Mouse (Mus musculus): ENCODE results near the gene Ndufs1. TPM values are rescaled to one million over a fixed set of nuclear protein-coding genes. Genes with fewer than 3 reads are reported as not detected.
A peak's percentile ranks its signal among the peaks of the same experiment; 100 is the strongest.

Gene Ndufs1
- polyA plus RNA-seq, 1 experiment from 2014 or later: 132 TPM

GRCm38 (mm10) chr1:63129857-63130690 lies 46.6 kb downstream of the Ndufs1 start:
- 14% methylated on average over 18 of the region's 18 CpGs for WGBS

DNA sequence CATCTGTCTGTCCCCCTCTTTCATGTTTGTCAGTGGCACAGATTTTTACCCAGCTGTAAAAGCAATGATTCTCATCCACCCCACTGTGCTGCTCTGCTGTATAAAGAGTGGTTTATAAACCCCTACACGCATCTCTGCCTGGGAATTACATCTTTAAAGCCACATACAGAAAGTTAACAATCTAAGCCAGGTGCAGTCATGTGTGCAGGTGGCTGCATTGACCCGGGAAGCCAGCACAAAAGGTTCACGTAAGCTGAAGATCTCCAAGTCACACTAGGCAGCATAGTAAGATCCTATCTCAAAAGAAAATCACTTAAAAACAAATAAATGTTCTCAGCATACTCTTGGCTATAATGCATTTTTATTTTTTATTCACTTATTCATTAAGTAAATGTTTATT lies 47.4 kb downstream of the Ndufs1 start:
- no peaks in the 10 kb centered on the region for H3K27me3 ChIP-seq (ENCODE audit: insufficient read depth, low read length)
- H3K9ac ChIP-seq: no peak overlapping the region
- no peak overlapping the region for H3K27ac ChIP-seq (ENCODE audit: low read depth)
- DNase-seq: no peak
- peak overlapping the region; percentile 22; the same call in 1 of the 2 replicates for H3K4me3 ChIP-seq (ENCODE audit: low read depth, low read length)
- H3K4me1 ChIP-seq (ENCODE audit: insufficient read depth): no peaks in the 10 kb centered on the region
- 44% methylated on average over 3 of the region's 3 CpGs for WGBS
- no peak for TF ChIP-seq CTCF (IDR thresholded peaks at IDR 0.05; ENCODE audit: low read depth)
- ATAC-seq (ENCODE audit: insufficient read depth): no peak
- H3K4me2 ChIP-seq: peak overlapping the region; percentile 58
- H3K36me3 ChIP-seq (ENCODE audit: insufficient read depth): peaks cover 12% of the 10 kb centered on the region; the same call in 1 of the 2 replicates
- no peaks in the 10 kb centered on the region for H3K9me3 ChIP-seq (ENCODE audit: low read depth, low read length)

More at GRCm38 (mm10) chr1:63129857-63130690, 46.6 kb downstream of the Ndufs1 start:
- peak overlapping the region; percentile 58 for H3K4me2 ChIP-seq
- H3K4me1 ChIP-seq (ENCODE audit: insufficient read depth): no peaks in the 10 kb centered on the region
- H3K9me3 ChIP-seq (ENCODE audit: low read depth, low read length): no peaks in the 10 kb centered on the region
- DNase-seq (peak; percentile 22), ATAC-seq (ENCODE audit: insufficient read depth) (peak; percentile 75)
- H3K27me3 ChIP-seq (ENCODE audit: insufficient read depth, low read length): no peaks in the 10 kb centered on the region
- H3K27ac ChIP-seq (ENCODE audit: low read depth): no peak overlapping the region
- peak overlapping the region; percentile 32; the same call in 1 of the 2 replicates for H3K9ac ChIP-seq
- H3K4me3 ChIP-seq (ENCODE audit: low read depth, low read length): peak overlapping the region; percentile 22
- peaks cover 8% of the 10 kb centered on the region; the same call in 1 of the 2 replicates for H3K36me3 ChIP-seq (ENCODE audit: insufficient read depth)
- no peak for TF ChIP-seq CTCF (IDR thresholded peaks at IDR 0.05; ENCODE audit: low read depth)

- H3K27me3 ChIP-seq (ENCODE audit: insufficient read depth, low read length): no peaks in the 10 kb centered on the region
- H3K4me1 ChIP-seq (ENCODE audit: insufficient read depth): no peaks in the 10 kb centered on the region
- no peak overlapping the region for H3K4me3 ChIP-seq (ENCODE audit: low read depth, low read length)
- H3K4me2 ChIP-seq: no peak overlapping the region
- WGBS: 88% methylated on average over 3 of the region's 3 CpGs
- ATAC-seq (ENCODE audit: insufficient read depth) (no peak), DNase-seq (no peak)
- H3K36me3 ChIP-seq (ENCODE audit: insufficient read depth): peaks cover 39% of the 10 kb centered on the region
- H3K9me3 ChIP-seq (ENCODE audit: low read depth, low read length): no peaks in the 10 kb centered on the region
- H3K9ac ChIP-seq: no peak overlapping the region
- no peak overlapping the region for H3K27ac ChIP-seq (ENCODE audit: low read depth)
- no peak for TF ChIP-seq CTCF (IDR thresholded peaks at IDR 0.05; ENCODE audit: low read depth)
These were observed 50.4 kb downstream of the Ndufs1 start for GRCm38 (mm10) chr1:63126206-63126605.

- Histone ChIP-seq H3K9me3 (ENCODE audit: low read depth, low read length) (0 out of 2 replicates have a peak, but pooled peaks cover 4% of the 10 kb centered on the region), H3K36me3 (ENCODE audit: insufficient read depth) (peaks cover 58% of the 10 kb centered on the region), H3K27ac (ENCODE audit: low read depth) (no peak overlapping the region), H3K27me3 (ENCODE audit: insufficient read depth, low read length) (no peaks in the 10 kb centered on the region), H3K4me1 (ENCODE audit: insufficient read depth) (no peaks in the 10 kb centered on the region), H3K4me2 (no peak overlapping the region), H3K4me3 (ENCODE audit: low read depth, low read length) (no peak overlapping the region), H3K9ac (no peak overlapping the region)
- TF ChIP-seq CTCF (IDR thresholded peaks at IDR 0.05; ENCODE audit: low read depth): no peak
- 60% methylated on average over 6 of the region's 6 CpGs for WGBS
- DNase-seq (no peak), ATAC-seq (ENCODE audit: insufficient read depth) (no peak)
These were observed 52.7 kb downstream of the Ndufs1 start for GRCm38 (mm10) chr1:63123823-63124450.

DNA sequence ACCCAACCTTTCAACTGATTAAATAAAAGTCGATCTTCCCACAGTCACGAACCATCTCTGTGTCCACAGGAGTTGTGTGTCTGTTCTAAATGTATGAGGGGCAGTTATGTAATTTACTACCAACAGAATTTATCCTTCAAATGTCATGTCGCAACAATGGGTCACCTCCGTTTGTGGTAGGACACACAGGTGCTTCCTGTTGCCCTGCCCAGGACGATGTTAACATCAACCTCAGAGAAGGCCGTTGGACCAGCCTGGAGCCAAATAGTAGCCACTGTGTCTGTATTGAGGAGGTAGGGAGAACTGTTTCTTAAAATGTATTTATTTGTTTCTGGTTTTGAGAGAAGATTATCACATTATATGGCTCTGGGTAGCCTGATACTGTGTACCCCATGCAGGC lies 54.6 kb downstream of the Ndufs1 start:
- H3K4me1 ChIP-seq (ENCODE audit: insufficient read depth): no peaks in the 10 kb centered on the region
- no peak overlapping the region for H3K4me2 ChIP-seq
- no peaks in the 10 kb centered on the region for H3K27me3 ChIP-seq (ENCODE audit: insufficient read depth, low read length)
- no peak overlapping the region for H3K4me3 ChIP-seq (ENCODE audit: low read depth, low read length)
- no peak overlapping the region for H3K27ac ChIP-seq (ENCODE audit: low read depth)
- H3K9me3 ChIP-seq (ENCODE audit: low read depth, low read length): 0 out of 2 replicates have a peak, but pooled peaks cover 4% of the 10 kb centered on the region
- 81% methylated on average over 6 of the region's 6 CpGs for WGBS
- DNase-seq (no peak), ATAC-seq (ENCODE audit: insufficient read depth) (no peak)
- no peak for TF ChIP-seq CTCF (IDR thresholded peaks at IDR 0.05; ENCODE audit: low read depth)
- H3K36me3 ChIP-seq (ENCODE audit: insufficient read depth): peaks cover 67% of the 10 kb centered on the region
- H3K9ac ChIP-seq: no peak overlapping the region

DNA sequence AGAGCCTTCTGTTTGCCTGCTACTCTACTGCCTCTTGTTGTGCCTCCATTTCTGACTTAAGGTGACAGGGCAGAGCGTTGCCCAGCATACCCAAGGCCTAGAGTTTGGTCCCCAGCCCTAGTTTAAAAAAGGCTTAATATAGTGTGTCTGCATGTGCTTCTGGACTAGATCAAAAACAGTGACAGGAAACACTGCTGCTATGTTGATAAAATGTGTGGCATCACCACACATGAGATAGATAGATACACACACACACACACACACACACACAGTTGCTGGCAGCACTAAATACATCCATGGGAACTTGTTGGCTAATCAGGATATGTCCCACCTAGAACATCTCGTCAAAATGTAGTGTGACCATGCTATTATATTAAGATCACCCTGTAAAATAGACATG lies 56.3 kb downstream of the Ndufs1 start:
- no peak overlapping the region for H3K4me2 ChIP-seq
- 0 out of 2 replicates have a peak, but pooled peaks cover 4% of the 10 kb centered on the region for H3K9me3 ChIP-seq (ENCODE audit: low read depth, low read length)
- TF ChIP-seq CTCF (IDR thresholded peaks at IDR 0.05; ENCODE audit: low read depth): no peak
- H3K4me1 ChIP-seq (ENCODE audit: insufficient read depth): no peaks in the 10 kb centered on the region
- DNase-seq (no peak), ATAC-seq (ENCODE audit: insufficient read depth) (no peak)
- H3K27me3 ChIP-seq (ENCODE audit: insufficient read depth, low read length): no peaks in the 10 kb centered on the region
- no peak overlapping the region for H3K4me3 ChIP-seq (ENCODE audit: low read depth, low read length)
- H3K27ac ChIP-seq (ENCODE audit: low read depth): no peak overlapping the region
- no peak overlapping the region for H3K9ac ChIP-seq
- peaks cover 63% of the 10 kb centered on the region for H3K36me3 ChIP-seq (ENCODE audit: insufficient read depth)
- WGBS: 93% methylated on average over 2 of the region's 2 CpGs

- TF ChIP-seq CTCF (IDR thresholded peaks at IDR 0.05; ENCODE audit: low read depth): no peak
These were observed 57.0 kb downstream of the Ndufs1 start for GRCm38 (mm10) chr1:63119675-63120074.

More at GRCm38 (mm10) chr1:63119675-63120074, 57.0 kb downstream of the Ndufs1 start:
- H3K27ac ChIP-seq (ENCODE audit: low read depth): no peak overlapping the region
- DNase-seq (no peak), ATAC-seq (ENCODE audit: insufficient read depth) (no peak)
- H3K9me3 ChIP-seq (ENCODE audit: low read depth, low read length): 0 out of 2 replicates have a peak, but pooled peaks cover 4% of the 10 kb centered on the region
- no peaks in the 10 kb centered on the region for H3K27me3 ChIP-seq (ENCODE audit: insufficient read depth, low read length)
- no peaks in the 10 kb centered on the region for H3K4me1 ChIP-seq (ENCODE audit: insufficient read depth)
- WGBS: 88% methylated on average over 4 of the region's 4 CpGs
- H3K36me3 ChIP-seq (ENCODE audit: insufficient read depth): peaks cover 59% of the 10 kb centered on the region
- H3K4me2 ChIP-seq: no peak overlapping the region
- no peak overlapping the region for H3K9ac ChIP-seq
- H3K4me3 ChIP-seq (ENCODE audit: low read depth, low read length): no peak overlapping the region
